Mouse (Mus musculus): ENCODE data around the gene Tctex1d1. TPM values are rescaled to one million over a fixed set of nuclear protein-coding genes. Genes with fewer than 3 reads are reported as not detected.

The Tctex1d1 gene
- total and polyA plus RNA-seq, 3 experiments: not detected

DNA sequence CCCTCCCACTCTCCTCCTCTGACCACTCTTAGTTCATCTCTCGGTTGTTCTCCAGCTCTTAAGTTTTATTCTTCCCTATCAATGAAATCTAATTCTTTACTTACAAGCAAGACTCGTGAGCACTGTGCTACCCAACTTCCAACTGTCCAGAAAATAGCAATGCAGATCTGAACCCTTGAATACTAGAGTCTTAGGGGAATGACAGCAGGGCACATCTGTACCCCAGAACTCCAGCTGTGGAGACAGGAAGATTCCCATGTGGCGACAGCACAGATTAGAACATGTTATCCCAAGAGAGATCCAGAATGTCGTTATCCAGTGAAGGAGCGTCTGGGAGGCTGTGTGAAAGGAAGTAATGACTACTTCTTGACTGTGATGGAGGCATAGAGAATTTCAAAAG lies 27.9 kb downstream of the Tctex1d1 start:
- Histone ChIP-seq H3K9me3 (replicated peaks; ENCODE audit: insufficient read depth, low read length) (no peaks in the 10 kb centered on the region), H3K4me1 (ENCODE audit: control insufficient read depth in 1 of 2, insufficient read depth in 2 of 2, low read length in 2 of 2) (no peaks in the 10 kb centered on the region), H3K27me3 (ENCODE audit: control insufficient read depth in 1 of 2, insufficient read depth in 2 of 2, low read length in 2 of 2) (no peaks in the 10 kb centered on the region; a peak in 1 of 4 replicates), H3K27ac (ENCODE audit: control insufficient read depth, low read depth, low read length) (no peak overlapping the region), H3K36me3 (ENCODE audit: control insufficient read depth in 1 of 2, insufficient read depth in 2 of 2, low read length in 2 of 2) (no peaks in the 10 kb centered on the region), H3K9ac (ENCODE audit: control insufficient read depth, low read depth, low read length, poor library complexity, severe bottlenecking) (no peak overlapping the region), H3K4me3 (ENCODE audit: control insufficient read depth in 1 of 2, insufficient read depth in 1 of 2, low read depth in 2 of 2, low read length in 2 of 2) (no peak overlapping the region), H3K79me2 (ENCODE audit: control insufficient read depth, insufficient read depth, low read length, poor library complexity) (no peaks in the 10 kb centered on the region)
- no peak for TF ChIP-seq JUND (IDR thresholded peaks at IDR 0.05; ENCODE audit: low read depth, low read length)
- TF ChIP-seq GATA1 (IDR thresholded peaks at IDR 0.05; ENCODE audit: low read depth, low read length): no peak
- TF ChIP-seq SMC3 (IDR thresholded peaks at IDR 0.05; ENCODE audit: low read depth, low read length): no peak
- TF ChIP-seq SIN3A (IDR thresholded peaks at IDR 0.05; ENCODE audit: low read length): no peak
- no peak for TF ChIP-seq TBP (IDR thresholded peaks at IDR 0.05; ENCODE audit: low read depth, low read length)
- no peak for TF ChIP-seq USF2 (IDR thresholded peaks at IDR 0.05; ENCODE audit: borderline replicate concordance in 1 of 2, insufficient read depth in 1 of 2, low read depth in 1 of 2, low read length in 2 of 2)
- TF ChIP-seq RCOR1 (IDR thresholded peaks at IDR 0.05; ENCODE audit: low read depth, low read length): no peak
- no peak for TF ChIP-seq EP300 (IDR thresholded peaks at IDR 0.05; ENCODE audit: low read depth in 1 of 2, low read length in 2 of 2)
- TF ChIP-seq MAX (IDR thresholded peaks at IDR 0.05; ENCODE audit: low read length): no peak
- DNase-seq (ENCODE audit: low read depth, low spot score): no peak

DNA sequence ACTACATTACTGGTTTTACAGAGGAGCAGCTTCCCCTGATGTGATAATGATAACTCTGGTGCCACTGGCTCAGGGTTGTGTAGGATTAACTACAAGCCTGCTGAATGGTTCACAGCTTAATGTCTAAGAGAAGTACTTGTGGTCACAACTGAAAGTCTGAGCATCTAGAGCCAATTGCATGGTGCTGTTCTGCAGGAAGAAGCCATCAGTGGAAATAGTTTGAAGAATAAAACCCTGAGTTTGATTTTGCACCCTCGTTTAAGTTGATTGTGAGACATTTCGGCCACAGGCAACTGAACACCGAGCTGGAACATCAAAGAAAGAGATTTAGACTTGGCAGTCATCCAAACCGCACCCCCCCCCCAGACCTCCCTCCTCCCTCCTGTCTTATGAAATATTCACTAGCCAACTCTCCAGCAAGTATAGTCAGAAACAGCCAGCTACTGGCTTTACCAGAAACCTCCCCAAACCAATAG lies 28.6 kb downstream of the Tctex1d1 start:
- no peaks in the 10 kb centered on the region for H3K4me1 ChIP-seq (ENCODE audit: control insufficient read depth in 1 of 2, insufficient read depth in 2 of 2, low read length in 2 of 2)
- H3K27me3 ChIP-seq (ENCODE audit: control insufficient read depth in 1 of 2, insufficient read depth in 2 of 2, low read length in 2 of 2): no peaks in the 10 kb centered on the region; a peak in 1 of 4 replicates
- no peak for TF ChIP-seq RCOR1 (IDR thresholded peaks at IDR 0.05; ENCODE audit: low read depth, low read length)
- no peak for TF ChIP-seq CTCF (IDR thresholded peaks at IDR 0.05 in 2 of 3, conservative IDR thresholded peaks at IDR 0.05 in 1 of 3; ENCODE audit: control insufficient read depth in 1 of 3, insufficient read depth in 1 of 3, low read depth in 2 of 3, low read length in 3 of 3, poor library complexity in 1 of 3, severe bottlenecking in 1 of 3)
- no peak for TF ChIP-seq HCFC1 (IDR thresholded peaks at IDR 0.05; ENCODE audit: low read depth, low read length)
- no peak for TF ChIP-seq E2F4 (IDR thresholded peaks at IDR 0.05; ENCODE audit: borderline replicate concordance, low read depth, low read length)
- no peak for TF ChIP-seq TCF12 (IDR thresholded peaks at IDR 0.05; ENCODE audit: low read depth, low read length)
- no peak for TF ChIP-seq SIN3A (IDR thresholded peaks at IDR 0.05; ENCODE audit: low read length)
- no peak for TF ChIP-seq MYB (IDR thresholded peaks at IDR 0.05; ENCODE audit: low read depth, low read length)
- H3K79me2 ChIP-seq (ENCODE audit: control insufficient read depth, insufficient read depth, low read length, poor library complexity): no peaks in the 10 kb centered on the region
- no peak overlapping the region for H3K27ac ChIP-seq (ENCODE audit: control insufficient read depth, low read depth, low read length)
- peak; percentile 48 for DNase-seq (ENCODE audit: low read depth, low spot score)
- H3K4me3 ChIP-seq (ENCODE audit: control insufficient read depth in 1 of 2, insufficient read depth in 1 of 2, low read depth in 2 of 2, low read length in 2 of 2): no peak overlapping the region
- no peaks in the 10 kb centered on the region for H3K9me3 ChIP-seq (replicated peaks; ENCODE audit: insufficient read depth, low read length)
- H3K9ac ChIP-seq (ENCODE audit: control insufficient read depth, low read depth, low read length, poor library complexity, severe bottlenecking): no peak overlapping the region
- no peaks in the 10 kb centered on the region for H3K36me3 ChIP-seq (ENCODE audit: control insufficient read depth in 1 of 2, insufficient read depth in 2 of 2, low read length in 2 of 2)

DNA sequence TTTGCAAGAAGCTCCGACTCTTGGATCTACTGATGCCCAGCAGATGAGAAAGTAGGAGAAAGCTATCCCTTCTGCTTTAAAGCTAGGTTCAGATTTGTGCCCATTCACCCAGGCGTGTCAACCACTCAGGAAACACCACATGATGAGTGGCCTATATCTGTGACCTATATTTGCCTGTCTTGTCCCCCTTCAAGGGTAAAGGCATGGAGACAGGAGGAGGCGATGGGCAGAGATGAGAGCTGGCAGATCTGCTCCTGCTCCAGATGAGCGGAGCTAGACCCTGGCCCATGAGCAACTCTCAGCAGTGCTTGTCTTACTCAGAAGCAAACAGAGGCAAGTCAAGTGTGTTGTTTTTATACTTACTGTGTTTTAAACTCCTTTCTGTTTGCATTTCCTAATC lies 32.3 kb downstream of the Tctex1d1 start:
- TF ChIP-seq E2F4 (IDR thresholded peaks at IDR 0.05; ENCODE audit: borderline replicate concordance, low read depth, low read length): no peak
- no peak for TF ChIP-seq POLR2A (IDR thresholded peaks at IDR 0.05; ENCODE audit: control insufficient read depth in 1 of 2, insufficient read depth in 1 of 2, low read depth in 1 of 2, low read length in 2 of 2, poor library complexity in 1 of 2)
- TF ChIP-seq MAFK (IDR thresholded peaks at IDR 0.05; ENCODE audit: borderline replicate concordance, low read depth, low read length): no peak
- TF ChIP-seq NRF1 (IDR thresholded peaks at IDR 0.05; ENCODE audit: insufficient read depth, low read depth, low read length, poor library complexity, severe bottlenecking): no peak
- no peak for TF ChIP-seq ZC3H11A (IDR thresholded peaks at IDR 0.05; ENCODE audit: low read depth, low read length)
- TF ChIP-seq MYC (IDR thresholded peaks at IDR 0.05; ENCODE audit: low read depth, low read length): no peak
- no peak for TF ChIP-seq EP300 (IDR thresholded peaks at IDR 0.05; ENCODE audit: low read depth in 1 of 2, low read length in 2 of 2)
- no peak for TF ChIP-seq HCFC1 (IDR thresholded peaks at IDR 0.05; ENCODE audit: low read depth, low read length)
- no peak for TF ChIP-seq GABPA (IDR thresholded peaks at IDR 0.05; ENCODE audit: low read depth, low read length)
- DNase-seq (ENCODE audit: low read depth, low spot score): no peak
- H3K27ac ChIP-seq (ENCODE audit: control insufficient read depth, low read depth, low read length): no peak overlapping the region

More for the DNA sequence above, 32.3 kb downstream of the Tctex1d1 start:
- no peak overlapping the region for H3K4me3 ChIP-seq (ENCODE audit: control insufficient read depth in 1 of 2, insufficient read depth in 1 of 2, low read depth in 2 of 2, low read length in 2 of 2)
- H3K4me1 ChIP-seq (ENCODE audit: control insufficient read depth in 1 of 2, insufficient read depth in 2 of 2, low read length in 2 of 2): no peaks in the 10 kb centered on the region
- H3K79me2 ChIP-seq (ENCODE audit: control insufficient read depth, insufficient read depth, low read length, poor library complexity): no peaks in the 10 kb centered on the region
- H3K9me3 ChIP-seq (replicated peaks; ENCODE audit: insufficient read depth, low read length): no peaks in the 10 kb centered on the region
- H3K36me3 ChIP-seq (ENCODE audit: control insufficient read depth in 1 of 2, insufficient read depth in 2 of 2, low read length in 2 of 2): no peaks in the 10 kb centered on the region
- H3K9ac ChIP-seq (ENCODE audit: control insufficient read depth, low read depth, low read length, poor library complexity, severe bottlenecking): no peak overlapping the region
- no peaks in the 10 kb centered on the region; a peak in 1 of 4 replicates for H3K27me3 ChIP-seq (ENCODE audit: control insufficient read depth in 1 of 2, insufficient read depth in 2 of 2, low read length in 2 of 2)
